Mouse (Mus musculus) right cerebral cortex, postnatal 25 days (tissue): ENCODE data around the gene Ttc5.
A peak's percentile ranks its signal among the peaks of the same experiment; 100 is the strongest.
"Not testable (repeated sequence)": the region's sequence is repeated elsewhere in the genome, so short reads cannot be mapped to it uniquely, and the experiment has no call there.

Experiments used
- DNase-seq: peaks from one replicate; pipeline ENCODE4 v3.0.0; 2022

Gene Ttc5

DNA sequence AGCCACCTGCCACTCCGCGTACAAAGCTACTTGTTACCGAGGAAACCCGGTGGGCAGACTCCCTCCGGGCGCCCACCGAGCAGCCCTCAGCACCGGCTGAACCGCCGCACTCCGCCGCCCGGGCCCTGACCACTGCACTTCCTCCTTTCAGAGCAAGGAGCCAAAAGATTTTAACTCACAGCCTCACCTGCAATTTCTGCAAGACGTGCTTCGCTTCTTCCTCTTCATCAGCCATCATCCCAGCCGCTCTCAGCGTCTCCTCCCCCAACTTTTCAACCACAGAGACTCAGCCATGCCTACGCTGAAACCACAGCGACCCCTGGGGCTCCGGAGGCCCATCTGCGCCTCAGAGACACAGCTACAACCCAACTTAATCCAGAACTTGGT is at the start of gene Ttc5:
Gene Ttc5 (minus strand): TSS at position 269 of the 387 bp plus-strand sequence.
- DNase-seq, result peak; percentile 84

DNA sequence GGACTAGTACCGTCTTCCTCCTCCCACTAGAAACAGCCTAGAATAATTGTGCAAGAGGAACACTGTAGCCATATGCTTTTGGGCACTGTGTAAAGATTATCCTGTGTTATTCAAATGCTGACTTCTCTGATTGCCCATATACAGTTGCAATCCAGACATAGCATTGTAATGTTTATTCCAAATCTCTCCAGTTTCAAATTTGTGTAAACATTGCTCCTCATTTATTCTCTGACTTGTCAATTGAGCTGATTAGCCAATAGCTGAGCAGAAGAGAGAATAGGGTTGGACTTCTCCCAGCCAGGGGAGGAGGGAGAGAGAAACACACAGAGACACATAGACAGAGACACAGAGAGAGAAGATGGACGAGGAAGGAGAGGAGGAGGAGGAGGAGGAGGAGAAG is 49.1 kb upstream of the Ttc5 start:
- no peak for DNase-seq

DNA sequence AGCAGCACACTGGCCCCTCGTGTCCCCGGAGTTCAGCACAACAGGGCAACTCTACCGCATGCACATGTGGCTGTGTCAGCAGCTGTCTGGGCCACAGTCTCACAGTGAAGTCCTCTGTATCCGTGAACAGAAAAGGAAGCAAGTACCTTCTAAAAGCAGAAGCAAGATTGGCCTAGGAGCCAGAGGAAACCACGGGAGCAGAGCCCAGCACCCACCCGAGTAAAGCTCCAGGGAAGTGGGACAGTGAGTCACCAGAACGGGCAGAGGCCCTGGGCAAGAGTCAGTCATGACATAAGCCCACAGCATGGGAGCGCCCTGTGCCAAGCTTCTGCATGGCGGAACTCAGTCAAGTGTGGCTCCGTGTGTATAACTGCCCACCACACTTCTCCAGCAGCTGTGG is 48.6 kb upstream of the Ttc5 start:
- no peak for DNase-seq

DNA sequence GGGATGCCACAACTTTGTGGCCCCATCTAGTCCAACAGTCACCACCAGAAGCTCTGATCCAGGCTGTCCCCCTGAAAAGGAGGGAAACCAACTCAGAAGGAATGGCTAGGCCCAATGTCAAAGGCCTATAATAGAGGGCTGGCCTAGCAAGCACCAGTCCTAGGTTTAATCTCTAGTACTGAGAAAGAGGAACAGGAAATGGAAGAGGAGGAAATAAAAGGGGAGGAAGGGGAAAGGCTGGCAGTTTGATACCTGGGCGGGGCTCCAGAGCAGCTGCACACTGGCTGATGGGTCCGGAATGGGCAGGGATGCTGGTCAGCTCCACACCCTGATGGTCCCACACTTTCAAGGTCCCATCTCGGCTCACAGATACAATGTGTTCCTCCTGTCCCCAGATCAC is 44.6 kb upstream of the Ttc5 start:
- no peak for DNase-seq

DNA sequence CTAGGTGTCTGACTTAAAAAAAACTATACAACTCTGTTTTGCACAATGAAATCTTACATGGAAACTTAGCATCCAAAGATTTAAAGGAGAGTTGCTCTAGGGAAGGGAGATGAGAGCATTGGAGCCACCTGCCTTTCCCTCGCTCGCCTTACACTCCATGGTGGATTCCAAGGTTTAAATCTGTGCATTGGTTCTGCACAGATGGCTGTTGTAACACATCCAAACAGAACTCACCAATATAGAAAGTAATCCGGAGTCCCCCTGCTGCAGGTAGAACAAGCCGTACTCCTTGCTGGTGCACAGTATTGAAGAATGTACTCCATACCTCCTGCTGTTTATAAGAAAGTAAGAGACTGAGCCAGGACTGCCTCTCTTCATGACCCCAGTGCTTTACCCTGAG is 41.3 kb upstream of the Ttc5 start:
- peak; percentile 33 for DNase-seq

DNA sequence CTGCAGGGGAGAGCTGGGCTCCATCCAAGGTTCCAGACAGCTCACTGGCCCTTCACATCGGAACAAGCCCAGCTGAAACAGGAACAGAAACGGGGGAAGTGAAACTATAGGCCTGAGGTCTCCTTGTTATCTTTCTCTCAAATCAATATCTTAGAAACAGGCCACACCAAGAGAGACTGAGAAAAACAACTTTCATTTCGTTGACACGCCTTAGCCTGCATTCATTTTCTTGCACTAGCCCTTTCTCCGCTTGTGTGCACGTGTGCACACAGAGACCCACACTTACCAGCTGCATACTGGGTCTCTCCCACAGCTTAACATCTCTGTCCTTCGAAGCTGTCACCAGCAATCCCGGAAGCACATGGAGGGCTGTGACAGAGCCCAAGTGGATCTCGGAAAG is 38.9 kb upstream of the Ttc5 start:
- DNase-seq, result no peak

DNA sequence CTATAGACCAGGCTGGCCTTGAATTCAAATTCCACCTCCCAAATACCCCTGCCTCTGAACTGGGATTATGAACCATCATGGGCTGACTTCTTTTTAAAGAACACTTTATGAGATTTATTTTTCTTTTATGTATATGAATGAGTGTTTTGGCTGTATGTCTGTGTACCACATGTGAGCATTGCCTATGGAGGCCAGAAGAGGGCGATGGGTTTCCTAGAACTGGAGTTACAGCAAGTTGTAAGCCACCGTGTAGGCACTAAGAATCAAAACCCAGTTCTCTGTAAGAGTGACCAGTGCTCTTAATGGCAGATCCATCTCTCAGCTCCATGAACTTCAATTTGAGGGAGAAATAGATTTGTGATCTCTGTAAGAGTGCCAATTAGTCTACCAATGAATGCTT is 37.9 kb upstream of the Ttc5 start:
- no peak for DNase-seq

DNA sequence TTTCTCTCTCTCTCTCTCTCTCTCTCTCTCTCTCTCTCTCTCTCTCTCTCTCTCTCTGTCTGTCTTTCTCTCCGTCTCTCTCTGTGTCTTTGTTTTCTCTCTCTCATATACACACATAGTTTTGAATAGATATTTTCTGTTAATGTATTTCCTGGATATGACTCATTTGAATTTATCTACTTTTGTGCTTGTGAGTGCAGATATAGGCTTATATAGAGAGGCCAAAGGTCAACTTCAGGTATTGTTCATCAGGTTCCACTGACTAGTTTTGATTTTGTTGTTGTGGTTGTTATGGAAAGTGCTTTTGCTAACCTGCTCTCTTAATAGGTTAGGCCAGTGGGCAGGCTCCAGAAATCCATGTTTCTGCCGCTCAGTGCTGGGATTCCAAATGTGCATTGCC is 27.7 kb upstream of the Ttc5 start:
- no peak for DNase-seq

DNA sequence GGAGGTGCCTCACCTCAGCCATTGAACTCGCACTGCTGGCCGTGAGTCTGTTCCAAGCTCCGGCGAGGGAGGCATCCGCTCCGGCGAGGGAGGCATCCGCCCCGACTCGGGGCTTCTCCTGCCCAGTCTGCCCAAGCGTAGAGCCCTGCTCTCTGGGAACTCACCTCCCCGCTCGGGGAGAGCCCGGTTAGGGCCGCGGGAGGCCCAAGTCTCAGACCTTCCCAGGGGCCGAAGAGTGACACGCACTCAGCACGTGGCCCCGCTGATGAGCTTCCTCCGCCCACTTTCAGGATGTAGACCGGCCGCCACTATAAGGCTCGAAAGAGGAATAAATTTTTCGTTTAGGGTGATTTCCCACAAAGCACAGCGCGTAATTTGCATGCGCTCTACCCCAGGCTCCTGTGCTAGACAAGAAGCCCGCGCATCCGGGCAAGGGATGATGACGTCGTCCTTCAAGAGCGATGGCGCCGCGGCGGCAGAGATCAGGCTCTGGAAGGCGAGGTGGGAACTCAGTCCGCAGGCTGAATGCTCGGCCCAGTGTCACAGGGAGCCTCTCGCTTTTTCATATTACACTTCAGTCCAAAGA is 22.3 kb upstream of the Ttc5 start, which contains the start of the genes Ccnb1ip1 and Parp2:
Gene Ccnb1ip1 (minus strand): TSS at position 246 of the 586 bp plus-strand sequence.
Gene Parp2 (plus strand): TSS at position 355 of the 586 bp plus-strand sequence.
- DNase-seq, result peak; percentile 97

DNA sequence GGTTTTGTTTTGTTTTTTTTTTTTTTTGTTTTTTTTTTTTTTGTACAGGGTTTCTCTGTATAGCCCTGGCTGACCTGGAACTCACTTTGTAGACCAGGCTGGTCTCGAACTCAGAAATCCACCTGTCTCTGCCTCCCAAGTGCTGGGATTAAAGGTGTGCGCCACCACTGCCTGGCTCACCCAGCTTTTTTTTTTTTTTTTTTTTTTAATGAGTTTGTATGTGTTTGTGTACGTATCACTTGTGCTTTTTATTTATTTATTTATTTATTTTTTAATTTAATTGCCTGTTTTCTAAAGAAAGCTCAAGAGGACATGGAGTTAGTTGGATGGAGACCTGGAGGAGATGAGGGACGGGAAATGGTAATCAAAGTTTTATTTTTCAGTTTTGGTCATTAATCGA is 21.1 kb upstream of the Ttc5 start:
- DNase-seq, result not testable (repeated sequence)

DNA sequence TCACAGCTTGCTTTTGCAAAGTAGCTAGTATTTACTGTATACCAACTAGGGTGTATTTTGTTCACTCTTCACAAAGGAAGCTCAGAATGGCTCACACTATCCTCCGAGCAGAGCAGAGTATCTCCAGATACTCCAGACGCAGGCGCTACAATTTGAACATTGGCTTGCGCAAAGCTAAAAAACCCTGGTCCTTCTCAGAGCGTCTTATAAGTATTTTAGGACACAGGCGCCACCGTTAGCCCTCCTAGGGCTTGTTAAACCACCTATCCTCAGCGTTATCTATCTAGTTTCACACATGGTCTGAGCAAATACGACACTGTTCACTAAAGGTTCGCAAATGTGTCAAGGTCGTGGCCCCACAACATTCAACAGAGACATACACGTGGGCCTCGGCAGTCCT is 19.4 kb upstream of the Ttc5 start:
- no peak for DNase-seq

DNA sequence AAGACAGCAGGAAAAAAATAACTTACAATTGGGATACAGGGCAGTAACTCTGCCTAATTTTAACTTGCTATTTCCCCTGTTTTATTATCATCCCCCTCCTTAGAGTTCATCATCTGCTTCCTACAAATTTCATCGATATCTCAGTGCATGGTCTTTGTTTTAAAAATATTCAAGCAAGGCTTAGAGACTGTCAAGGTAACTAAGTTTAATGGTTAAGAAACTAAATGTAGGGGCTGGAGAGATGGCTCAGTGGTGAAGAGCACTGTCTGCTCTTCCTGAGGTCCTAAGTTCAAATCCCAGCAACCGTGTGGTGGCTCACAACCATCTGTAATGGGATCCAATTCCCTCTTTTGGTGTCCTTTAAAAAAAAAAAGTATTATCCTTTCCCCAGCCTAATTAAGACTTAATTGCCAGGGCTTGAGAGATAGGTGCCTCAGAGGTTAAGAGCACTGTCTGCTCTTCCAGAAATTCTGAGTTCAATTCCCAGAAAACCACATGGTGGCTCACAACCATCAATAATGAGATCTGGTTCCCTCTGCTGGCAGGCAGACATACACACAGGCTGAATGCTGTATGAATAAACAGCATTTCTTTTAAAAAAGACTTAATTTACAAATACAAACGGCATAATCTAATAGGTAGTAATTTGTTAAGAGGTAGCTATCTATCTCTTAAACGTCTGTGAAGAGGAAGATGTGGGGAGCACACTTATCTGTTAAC is 17.7 kb upstream of the Ttc5 start:
- DNase-seq, result no peak

DNA sequence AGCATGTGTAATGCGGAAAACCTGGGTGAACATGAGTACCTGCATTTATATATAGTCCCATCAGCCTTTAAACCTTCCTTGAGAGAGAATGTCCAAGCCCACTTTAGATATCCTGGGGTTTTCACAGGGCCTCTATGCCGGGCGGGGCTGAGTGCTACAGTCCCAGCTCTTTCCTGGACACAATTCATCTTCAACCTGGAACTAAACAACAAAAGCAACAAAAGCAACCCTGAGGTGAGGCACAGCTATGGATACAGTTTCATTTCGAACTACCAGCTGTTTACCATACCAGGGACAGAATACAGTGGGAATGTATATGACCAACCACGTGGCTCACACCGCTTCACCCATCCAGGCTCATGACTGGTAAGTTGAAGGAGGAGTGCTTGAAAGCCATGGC is 17.1 kb upstream of the Ttc5 start:
- no peak for DNase-seq

DNA sequence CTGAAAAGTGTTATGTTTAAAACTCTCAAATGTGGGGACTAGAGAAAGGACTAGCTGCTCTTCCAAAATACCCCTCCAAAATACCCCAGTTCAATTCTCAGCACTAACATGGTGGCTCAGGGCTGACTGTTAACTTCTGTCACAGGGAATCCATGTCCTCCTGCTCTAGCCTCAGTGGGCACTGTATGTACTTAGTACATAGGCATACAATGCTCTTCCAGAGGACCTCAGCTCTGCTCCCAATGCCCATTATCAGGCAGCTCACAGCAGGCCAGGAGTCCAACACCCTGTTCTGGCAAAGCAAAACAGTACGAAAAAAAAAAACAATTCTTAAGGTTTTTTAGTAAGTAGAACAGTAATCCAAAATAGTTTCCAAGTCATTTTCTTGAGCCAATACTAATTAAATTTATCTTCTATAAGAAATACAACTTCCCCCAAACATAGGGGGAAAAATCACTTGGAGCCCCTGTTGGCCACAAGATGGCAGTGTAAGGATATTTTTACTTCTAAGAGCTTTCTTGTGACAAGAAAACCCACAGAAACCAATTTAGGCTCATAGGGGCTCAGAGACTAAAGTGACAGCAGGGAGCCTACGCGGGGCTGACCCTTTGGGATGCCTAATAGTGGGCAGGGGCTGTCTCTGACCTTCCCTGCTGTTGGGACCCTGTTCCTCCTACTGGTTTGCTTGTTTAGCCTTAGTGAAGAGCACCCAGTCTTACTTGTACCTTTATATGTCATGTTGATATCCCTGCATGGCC is 14.4 kb upstream of the Ttc5 start:
- peak; percentile 23 for DNase-seq

DNA sequence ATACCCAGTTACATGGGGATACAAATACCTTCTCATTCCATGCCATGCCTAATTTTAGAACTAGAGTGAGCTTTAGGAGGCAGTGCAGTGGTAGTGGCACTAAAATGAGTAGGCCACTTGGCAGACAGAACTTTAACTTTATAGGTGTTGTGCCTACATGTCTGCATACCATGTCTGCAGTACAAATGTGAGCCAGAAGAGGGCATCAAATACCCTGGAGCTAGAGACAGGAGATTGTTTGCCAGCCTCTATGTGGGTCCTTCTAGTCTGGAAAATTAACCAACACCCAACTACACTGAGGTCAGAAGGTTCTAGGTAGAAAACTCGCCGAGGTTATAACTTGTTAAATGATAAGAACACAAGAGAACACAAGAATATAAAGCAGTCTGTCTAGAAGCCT is 13.2 kb upstream of the Ttc5 start:
- DNase-seq, result no peak

DNA sequence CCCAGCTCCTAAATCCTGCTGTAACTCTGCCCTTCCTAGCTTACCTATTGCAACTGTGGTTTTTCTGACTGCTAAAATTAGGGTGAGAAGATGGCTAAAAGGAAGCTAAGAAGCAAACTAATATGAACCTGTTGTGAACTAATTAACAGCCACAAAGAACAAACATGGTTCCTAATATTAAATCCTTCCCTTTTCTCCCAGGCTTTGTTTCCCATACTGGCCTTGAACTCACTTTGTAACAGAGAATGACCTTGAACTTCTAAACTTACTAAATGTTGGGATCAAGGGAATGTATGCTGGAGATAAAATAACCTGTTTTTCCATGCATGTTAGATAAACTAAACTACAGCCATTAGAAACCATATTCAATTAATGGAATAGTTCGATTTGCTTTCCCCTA is 11.1 kb upstream of the Ttc5 start:
- DNase-seq, result no peak

DNA sequence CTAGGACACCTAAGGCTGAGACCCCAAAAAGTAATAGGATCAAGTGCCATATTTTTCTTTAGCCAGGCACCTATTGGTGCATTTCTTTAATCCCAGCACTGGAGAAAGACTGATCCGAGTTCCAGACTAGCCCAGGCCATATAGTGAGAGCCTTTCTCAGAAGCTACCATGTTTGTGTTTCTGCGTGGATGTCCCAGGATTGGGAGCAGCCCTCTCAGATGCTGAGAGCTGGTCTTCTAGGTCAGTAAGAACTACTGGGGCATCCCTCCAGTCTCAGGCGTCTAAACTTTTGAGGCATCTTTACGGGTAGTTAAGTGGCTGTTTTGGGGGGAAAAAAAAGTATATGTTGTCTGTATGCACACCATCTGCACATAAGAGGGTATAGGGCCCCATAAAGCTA is 10.6 kb upstream of the Ttc5 start:
- DNase-seq, result no peak

DNA sequence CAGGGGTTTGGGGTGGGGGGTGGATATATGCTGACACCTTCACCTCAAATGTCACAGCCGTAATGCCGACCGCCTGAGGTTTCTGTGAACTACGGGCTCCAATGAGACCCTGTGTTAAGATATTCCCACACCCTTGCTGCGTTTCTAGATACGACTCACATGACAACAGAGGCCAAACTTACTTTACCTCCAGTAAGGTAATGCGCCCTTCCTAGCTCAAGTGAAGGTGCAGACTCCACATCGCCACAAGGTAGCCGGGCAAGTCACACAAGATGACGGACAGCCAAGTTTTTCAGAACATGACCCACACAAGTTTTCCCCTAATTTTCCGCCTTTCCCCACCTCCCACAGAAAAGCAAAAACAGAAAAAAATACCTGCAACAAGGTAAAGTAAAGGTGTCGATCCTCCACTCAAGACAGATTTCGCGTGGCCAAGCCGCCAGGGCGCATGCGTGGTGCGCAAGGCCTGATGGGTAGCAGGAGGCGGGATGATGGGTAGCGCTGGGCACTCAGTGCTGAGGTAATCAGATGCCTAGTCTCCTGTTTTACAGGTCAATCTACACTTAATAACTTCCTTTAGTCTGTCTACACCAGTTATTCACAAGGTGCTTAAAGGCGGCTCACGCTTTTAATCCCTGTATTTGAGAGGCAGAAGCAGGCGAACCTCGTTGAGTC is 10.1 kb upstream of the Ttc5 start:
- no peak for DNase-seq

DNA sequence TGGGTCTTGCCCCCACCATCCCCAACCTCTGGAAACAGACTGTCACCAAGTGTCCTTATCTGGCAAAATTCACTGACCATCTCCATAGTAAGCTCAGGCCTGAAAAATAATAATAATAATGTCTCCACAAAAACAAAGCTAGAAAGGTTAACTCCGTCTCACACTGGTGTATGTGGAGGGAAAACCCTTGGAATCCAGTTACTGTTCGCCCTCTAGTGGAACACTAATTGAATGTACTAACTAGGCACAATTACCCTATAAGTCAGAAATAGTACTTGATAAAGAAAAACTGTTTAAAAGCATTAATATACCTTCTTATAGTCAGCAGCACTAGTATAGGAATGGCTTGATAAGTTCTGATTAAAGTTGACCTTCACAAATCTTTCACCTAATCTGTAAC is 2.8 kb upstream of the Ttc5 start:
- DNase-seq, result no peak

DNA sequence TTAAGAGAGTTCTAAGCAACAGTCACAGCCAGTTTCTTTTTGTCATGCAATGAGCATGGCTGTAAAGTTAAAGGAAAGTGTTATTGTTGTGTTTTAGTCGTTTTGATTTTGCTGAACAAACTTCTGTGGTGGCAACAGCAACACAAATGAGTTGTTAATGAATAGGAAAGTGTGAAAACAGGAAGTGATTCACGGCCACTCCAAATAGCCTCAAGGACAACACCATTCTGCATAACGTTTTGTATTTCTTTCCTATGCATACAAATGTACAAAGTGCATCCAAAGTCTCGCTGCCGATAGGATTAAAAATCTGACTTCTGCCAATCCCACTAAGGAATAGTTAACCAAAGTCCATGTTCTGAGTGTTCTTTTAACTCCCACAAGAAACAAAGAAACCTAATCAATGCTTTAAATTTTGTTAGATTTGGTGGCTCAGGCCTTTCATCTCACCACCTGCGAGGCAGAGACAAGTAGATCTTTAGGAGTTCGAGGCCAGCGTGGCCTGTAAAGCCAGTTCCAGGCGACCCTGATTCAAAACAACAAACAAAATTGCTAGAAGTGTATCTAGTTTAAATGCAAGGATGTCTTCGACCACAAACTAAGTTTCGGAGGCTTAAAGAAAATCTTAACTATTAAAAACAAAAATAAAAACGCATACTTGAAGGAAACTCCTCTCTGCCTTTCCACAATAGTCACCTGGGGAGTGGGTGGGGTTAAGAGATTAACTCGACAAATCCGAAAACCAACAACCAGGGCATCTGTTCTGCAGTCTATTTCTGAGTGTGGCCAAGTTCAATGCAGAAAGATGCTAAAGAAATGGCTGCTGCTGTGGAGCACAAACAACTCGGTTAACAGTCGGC is 698 bp downstream of the Ttc5 start:
- DNase-seq, result no peak

DNA sequence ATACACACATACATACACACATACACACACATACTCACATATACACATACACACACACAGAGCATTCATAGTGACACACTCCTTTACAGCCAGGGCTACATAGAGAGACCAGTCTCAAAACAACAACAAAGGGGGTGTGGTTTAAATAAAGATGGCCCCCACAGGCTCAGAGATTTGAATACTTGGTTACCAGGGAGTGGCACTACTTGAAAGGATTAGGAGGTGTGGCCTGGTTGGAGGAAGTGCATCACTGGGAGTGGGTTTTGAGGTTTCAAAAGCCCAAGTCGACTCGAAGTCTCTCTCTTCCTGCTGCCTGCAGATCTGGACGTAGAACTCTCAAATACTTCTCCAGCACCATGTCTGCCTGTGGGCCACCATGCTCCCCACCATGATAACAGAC is 3.2 kb downstream of the Ttc5 start:
- no peak for DNase-seq

DNA sequence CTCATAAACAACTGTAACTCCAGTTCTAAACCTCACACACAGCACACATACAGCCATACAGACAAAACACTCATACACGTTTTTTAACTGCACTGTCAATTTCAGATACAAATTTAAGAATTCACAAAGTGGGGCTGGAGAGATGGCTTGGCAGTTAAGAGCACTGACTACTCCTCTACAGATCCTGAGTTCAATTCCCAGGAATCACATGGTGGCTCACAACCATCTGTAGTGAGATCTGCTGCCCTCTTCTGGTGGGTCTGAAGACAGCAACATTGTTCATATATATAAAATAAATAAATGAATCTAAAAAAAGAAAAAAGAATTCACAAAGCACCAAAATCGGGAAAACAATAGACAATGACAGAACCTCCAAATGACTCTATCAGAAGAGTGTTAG is 14.0 kb downstream of the Ttc5 start:
- no peak for DNase-seq

DNA sequence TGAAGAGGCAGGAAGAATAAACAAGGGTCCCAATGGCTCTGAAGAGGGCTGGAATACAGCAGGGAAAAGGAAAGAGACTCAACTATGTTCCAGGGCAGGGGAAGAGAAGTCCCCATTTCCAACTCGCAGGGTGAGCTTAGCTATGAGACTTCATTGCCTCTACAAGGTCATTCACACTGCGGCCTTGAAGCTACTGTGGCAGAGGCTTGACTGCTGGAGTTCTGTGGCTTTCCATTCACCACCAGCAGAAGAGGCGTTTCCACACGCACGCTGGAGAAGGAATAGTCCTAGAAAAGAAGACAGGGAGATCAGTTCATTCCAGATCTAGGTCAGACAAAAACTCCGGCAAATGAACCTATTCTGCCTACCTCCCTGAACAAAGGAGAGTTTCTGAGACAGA is 19.6 kb downstream of the Ttc5 start:
- no peak for DNase-seq
